Mouse (Mus musculus) cerebellum, postnatal 14 days (tissue): ENCODE data around the gene Atxn2l.
"Not testable (repeated sequence)": the region's sequence is repeated elsewhere in the genome, so short reads cannot be mapped to it uniquely, and the experiment has no call there.

Source experiments
- DNase-seq, 2 experiments: peaks; one replicate each; pipeline ENCODE4 v3.0.0; 2021; ENCODE audit warnings: mixed read lengths in 2 of 2

Atxn2l gene

DNA sequence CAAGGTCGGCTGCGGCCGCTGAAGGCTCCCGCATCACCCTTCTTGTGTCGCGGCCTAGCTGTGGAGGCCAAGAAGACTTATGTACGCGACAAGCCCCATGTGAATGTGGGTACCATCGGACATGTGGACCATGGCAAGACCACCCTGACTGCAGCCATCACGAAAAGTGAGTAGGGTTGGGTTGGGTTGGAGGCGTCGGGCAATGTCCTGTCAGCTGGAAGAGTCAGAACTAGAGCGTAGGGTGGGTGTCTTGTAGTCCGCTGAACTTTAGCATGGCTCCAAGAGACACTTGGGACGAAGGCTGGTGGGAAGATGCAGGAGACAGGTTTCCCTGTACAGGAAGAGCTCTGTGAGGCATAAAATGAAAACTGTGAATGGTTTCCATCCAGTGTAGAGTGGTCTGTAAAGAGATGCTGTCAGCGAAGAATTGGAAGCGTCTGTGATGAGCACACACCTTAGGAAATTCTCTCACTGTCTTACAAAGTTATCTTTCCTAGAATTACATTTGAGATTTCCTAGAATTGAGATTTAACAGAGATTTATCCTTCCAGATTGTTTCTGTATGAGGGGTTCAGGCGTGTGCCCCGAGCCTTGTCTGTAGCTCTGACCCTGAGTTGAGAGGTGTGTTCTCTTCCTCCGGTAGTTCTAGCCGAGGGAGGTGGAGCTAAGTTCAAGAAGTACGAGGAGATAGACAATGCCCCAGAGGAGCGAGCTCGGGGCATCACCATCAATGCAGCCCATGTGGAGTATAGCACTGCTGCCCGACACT lies 15.4 kb downstream of the Atxn2l start:
- not testable (repeated sequence) for DNase-seq

DNA sequence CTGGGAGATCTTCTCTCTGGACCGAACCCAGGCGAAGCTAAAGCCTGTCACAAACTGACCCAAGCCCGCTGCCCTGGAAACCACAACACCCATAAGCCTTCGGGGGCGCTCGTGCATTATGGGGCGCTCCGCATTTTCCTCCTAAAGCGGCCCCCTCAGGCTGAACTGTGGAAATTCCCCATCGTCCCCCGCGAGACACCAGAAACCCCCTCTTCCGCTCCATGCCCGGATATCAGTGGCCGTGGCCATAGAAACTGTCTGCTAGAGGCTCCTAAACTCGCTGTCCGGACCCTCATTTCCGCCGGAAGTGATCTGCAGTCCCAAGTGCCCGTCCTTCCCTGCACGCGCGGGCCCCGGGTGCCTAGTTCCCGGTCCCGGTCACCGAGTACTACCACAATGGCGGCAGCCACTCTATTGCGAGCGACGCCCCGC lies 16.2 kb downstream of the Atxn2l start, which contains the start of gene Tufm:
Gene Tufm (plus strand): TSS at position 310 of the 432 bp plus-strand sequence.
- peak; percentile 95 for DNase-seq

DNA sequence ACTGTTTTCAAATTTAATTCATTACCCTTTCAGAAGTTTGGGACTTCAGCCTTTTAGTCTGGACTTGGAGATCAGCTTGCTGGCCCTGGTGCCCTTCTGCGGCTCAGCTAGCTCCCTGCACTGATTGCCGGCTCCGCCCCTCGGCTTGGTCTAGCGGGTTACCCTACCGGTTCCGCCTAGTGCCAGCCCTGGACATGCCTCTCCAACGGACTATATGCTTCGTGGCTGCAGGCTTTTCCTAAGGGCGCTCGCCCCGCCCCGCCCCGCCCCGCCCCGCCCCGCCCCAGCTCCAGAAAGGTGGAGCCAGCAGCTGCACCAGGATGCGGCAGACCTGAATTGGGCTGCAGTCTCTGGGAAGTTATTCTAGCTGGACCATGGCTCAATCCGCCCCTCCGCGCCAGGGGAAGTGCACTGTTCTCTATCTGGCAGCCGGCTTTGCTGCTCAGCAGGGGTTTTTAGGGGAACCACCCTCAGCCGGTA lies 20.8 kb downstream of the Atxn2l start:
- peak; percentile 79 to 83 for DNase-seq

DNA sequence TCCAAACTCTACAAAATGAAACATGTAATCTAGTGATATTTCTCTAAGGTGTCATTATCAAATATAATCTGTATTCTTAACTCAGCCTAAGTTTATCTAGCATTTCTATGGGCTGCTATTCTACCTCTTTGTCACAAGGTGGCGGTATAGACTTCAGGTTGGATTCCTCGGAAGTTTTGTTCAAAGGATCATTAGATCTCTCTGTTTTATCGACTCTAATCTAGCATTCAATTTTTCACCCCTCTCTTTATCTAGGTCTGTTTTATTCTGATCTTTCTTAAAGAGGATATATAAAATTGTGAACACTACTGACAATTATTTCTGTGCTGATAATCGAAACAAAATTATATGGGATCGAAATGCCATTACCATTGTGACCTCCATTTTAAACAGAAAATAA lies 21.5 kb downstream of the Atxn2l start:
- DNase-seq = no peak

DNA sequence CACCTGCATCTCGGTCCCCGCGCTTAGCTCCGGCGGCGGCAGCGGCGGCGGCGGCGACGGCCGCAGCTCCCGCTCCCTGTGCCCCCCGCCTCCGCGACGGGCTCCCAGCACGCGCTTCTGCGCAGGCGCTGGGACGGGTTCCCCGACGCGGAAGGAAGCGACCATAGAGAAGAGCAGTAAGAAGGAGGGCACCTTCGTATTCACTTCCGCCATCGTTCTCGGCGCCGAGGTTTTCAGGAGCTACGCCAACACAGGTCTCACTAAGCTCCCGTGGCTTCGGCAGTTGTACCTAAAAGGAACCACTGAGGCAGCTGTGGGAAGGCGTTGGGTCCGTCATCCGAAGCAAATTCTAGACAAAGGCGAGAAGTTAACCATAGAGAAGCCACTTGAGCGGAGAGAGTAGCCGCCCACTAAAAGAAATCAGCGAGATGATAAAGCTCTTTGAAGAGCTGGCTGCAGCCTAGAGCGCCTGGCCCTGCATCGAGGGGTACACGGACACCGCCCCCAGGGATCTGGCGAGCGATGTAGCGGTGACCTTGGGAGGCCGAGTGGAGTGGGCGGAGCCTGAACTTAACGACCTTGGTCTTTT lies 28.1 kb downstream of the Atxn2l start, which contains the start of gene Sh2b1:
Gene Sh2b1 (minus strand): TSS at position 432 of the 589 bp plus-strand sequence.
- DNase-seq = peak; percentile 93

DNA sequence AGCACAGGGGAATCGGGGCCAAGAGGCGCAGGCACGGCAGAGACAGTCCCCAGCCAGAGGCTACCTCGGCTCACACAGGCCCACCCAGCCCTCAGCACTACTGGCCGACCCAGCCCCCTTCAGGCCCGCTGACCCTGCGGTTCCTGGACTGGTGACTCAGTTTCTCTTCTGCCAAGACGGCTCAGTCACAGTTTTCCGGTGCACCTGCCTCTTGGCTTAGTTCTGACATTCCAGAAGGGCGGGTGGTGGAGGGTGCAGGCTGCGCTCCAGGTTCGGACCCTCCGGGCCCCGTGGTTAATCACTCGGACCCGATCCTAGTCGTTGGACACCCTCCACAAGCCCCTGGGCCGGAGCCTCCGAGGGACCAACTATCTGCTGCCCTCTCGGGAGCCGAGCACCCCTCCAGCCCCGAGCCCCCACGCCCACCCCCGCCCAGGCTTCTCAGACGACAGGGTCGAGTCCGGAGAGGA lies 28.7 kb downstream of the Atxn2l start:
- no peak for DNase-seq

DNA sequence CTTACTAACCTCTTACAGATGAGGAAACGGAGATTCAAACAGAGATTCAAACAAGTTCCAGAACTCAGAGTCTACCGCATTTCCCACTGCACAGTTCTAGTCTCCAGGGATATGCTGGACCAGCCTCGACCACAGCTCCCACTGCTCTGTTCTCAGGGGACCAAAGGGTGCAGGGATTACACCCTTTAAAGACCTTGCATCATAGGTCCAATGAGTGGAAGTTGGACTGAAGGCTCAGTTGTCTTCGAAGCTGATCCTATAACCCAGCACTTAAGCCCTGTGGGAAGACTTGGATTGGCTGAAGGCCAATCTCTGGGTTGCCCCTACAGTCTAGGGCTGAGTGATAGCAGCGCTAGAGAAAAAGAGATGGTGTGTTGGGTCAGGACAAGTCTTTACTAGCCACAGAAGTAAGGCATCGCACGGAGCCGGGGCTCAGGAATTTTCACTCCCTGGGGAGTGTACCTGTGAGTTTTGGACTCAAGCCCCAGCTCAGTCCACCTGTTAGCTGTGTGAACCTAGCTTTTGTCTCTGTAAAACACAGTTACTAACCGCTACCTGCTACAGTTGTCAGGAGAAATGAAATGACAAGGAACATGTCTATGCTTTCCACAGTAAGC lies 29.7 kb downstream of the Atxn2l start:
- DNase-seq = no peak

- DNase-seq = no peak
Observed at GRCm38 (mm10) chr7:126472713-126473112, 30.5 kb downstream of the Atxn2l start.

DNA sequence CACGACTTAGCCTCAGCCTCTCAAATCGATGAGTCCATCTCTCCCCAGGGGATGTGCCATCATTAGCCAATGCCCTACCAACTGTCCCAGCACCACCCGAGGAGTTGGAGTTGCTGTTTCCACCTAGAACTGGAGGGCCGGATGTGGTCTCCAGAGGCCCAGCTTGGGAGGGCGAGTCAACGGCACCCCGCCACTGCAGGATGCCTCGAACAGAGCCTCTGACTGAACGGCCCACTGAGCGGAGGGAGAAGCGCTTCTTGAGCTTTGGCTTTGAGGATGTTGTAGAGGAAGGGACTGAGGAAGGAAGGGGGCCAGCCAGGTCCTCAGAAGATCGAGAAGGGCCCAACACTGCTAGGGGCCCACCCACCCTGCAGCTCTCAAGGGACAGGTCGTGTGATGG lies 30.9 kb downstream of the Atxn2l start:
- DNase-seq = no peak

DNA sequence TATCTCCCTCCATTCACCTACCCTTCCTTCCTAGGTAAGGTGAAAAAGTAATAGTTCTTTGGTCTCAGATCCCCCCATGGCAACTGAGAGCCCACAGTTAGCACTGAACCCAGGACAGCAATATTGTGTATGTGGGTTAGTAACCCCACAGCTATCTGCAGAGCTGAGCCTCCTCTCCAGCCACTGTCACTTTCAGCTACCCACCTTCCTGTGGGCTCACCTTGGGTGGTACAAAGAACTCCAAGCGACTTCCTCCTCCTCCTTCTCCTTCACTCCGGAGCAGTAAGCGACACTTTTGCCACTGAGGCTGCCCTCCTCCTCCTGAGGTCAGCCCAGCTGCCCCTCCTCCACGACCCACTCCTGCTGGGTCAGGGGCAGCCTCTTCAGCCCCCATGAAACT lies 31.4 kb downstream of the Atxn2l start:
- DNase-seq = no peak

DNA sequence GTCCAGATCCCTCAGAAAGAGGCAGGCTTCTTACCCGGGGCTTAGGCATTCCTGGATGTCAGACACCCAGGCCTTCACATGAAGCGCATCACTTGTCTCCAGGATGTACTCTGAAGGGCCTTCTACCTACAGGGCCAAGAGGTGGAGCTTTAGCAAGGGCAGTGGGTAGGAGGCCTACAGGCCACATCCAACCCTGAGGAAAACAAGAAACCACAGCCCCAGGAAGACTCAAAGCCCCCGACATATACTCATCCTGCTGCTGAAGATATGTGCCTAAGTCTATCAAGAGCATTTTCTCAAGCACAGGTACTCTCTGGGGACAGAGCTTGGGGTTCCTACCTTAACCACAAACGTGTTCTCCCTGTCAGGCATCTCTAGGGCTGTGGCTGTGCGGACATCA lies 31.9 kb downstream of the Atxn2l start:
- no peak for DNase-seq

DNA sequence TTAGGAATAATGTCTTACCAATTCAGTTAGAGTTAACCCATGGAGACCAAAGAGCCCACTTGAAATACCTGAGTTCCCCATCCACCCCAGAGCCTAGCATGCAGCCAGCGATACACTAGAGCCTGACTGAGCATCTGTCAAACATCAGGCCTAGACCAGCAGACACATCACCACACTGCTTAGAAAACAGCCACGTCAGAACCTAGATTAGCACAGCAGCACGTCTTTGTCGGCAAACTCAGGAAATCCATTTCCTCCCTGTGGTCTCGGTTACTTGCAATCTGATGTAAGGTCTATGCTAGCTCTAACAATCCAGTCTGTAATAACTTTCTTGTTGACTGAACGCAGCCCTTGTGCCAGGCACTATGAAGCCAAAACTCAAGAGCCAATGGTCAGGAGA lies 33.2 kb downstream of the Atxn2l start:
- no peak for DNase-seq

GRCm38 (mm10) chr7:126467834-126468627 lies 35.2 kb downstream of the Atxn2l start:
- DNase-seq = no peak

GRCm38 (mm10) chr7:126467271-126467670 lies 36.0 kb downstream of the Atxn2l start:
- peak; percentile 40 to 67 for DNase-seq

DNA sequence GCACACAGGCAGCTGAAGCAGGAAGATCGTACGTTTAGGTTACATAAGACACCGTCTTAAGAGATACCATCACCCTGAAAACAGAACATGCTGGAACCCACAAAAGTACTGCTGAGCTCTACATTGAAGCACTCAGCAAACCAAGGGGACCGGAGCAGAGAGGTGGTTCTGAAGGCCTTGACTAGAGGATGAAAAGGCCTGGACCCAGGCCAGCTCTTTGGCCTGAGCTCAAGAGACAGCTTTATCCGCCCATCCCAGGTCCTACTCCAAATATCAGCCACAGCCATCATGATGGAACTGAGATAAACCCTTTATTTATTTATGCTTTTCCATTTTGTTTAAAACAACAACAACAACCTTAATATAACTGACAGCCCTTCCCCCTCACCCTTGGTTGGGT lies 36.5 kb downstream of the Atxn2l start:
- DNase-seq = peak in 1 of 2 experiments; percentile 33

DNA sequence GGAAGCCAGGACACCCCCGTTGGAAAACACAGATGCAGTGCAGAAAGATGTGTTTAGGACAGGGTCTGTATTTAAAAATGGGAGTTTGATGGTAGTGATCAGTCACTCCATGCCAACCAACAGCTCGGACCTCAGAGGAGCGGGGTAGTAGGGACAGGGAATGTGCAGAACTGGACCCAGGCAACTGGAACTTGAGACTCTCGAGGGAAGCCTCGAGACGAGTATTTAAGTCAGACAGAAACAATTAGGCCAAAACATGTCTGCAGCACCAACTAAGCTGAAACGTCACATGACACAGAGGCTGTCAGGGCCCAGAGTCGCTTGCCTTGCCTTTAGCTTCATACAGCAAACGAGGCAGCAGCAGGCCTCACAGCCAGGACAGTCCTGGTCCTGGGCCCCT lies 37.1 kb downstream of the Atxn2l start:
- no peak for DNase-seq

DNA sequence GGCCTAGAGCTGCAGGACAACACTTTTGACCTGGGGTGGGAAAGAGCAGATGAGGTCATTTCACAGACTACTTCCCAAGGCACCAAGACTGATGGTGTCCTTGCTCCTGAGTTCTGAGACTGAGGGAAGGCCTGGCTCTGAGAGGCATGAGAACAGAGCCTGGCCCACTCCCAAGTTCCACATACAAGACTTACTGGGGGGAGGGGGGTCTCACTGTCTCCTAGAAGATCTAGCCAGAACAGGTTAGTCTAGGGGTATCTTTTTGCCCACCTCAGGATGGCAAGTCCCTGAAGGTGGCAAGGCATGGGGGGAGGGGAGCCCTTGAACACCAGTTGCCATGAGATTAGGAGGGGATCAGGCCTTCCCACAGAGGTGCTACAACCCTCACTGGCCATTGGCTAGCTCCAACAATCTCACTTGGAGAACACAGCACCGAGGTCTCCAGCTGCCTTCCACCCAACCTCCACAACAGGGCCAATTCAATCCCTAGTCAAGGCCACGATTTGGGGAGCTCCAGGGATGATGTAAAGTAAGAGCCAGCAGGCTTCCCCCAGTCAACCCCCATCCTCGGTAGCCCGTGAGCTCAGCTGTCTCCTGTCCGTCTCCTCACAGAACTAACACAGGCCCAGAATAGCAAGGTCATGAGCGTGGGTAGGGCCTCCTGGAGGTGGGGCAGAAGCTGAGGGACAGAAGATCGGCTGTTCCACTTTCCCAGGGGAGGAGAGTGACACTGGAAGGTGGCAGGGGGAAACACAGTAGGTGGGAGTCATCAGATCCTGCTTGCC lies 37.8 kb downstream of the Atxn2l start:
- DNase-seq = no peak

GRCm38 (mm10) chr7:126464836-126465235 lies 38.4 kb downstream of the Atxn2l start:
- DNase-seq = peak in 1 of 2 experiments; percentile 21

- DNase-seq = no peak
Observed at GRCm38 (mm10) chr7:126464121-126464520, 39.1 kb downstream of the Atxn2l start.

DNA sequence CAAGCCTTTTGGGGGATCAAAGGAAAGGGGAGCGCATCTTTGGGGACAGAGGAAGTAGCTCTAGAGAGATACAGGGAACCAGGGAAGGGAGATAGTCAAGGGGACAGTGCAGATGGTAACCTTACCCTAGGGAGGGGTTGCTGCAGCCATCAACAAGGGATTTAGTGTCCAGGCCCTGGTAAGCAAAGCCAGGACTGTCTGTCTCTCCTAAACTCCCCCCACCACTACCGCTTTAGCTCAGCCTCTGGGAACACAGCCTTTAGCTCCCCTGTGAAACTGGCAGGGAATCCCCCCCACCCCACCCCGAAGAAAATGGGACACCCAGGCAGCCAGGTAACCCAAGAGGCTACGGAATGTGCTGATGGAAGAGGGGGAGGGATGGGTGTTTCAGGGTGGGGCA lies 39.7 kb downstream of the Atxn2l start:
- no peak for DNase-seq

GRCm38 (mm10) chr7:126463004-126463403 lies 40.2 kb downstream of the Atxn2l start, which contains the start of gene Atp2a1:
Gene Atp2a1 (minus strand): TSS chr7:126463108.
- no peak for DNase-seq

GRCm38 (mm10) chr7:126461626-126462025 lies 41.6 kb downstream of the Atxn2l start:
- no peak for DNase-seq
